13 mouse cellular contexts compared by ENCODE assay signal in genomic region chr10:69872892-69873291, GRCm38 (mm10).
DNase-seq lines count a peak whose midpoint lies in the region; ATAC-seq and TF ChIP-seq lines count a peak whose summit lies in the region.
"Had no signal": no experiment of that assay in that cellular context is flagged by ENCODE, and none has a peak within 500 bp of the region (broad histone marks: within the 10 kb centered on the region; RNA-seq: fewer than 3 reads in every experiment).

No protein-coding gene starts in this region.

- no peaks in the 10 kb centered on the region for H3K36me3 ChIP-seq in lung, embryonic 15.5 days
- H3K36me3 ChIP-seq in myocyte (ENCODE audit: control insufficient read depth, insufficient read depth), result no peaks in the 10 kb centered on the region
- H3K36me3 ChIP-seq in forebrain, embryonic 13.5 days (ENCODE audit: poor library complexity, severe bottlenecking), result peaks cover 28% of the 10 kb centered on the region

- peaks cover 2% of the 10 kb centered on the region; the same call in 1 of the 2 replicates for H3K4me1 ChIP-seq in lung, embryonic 15.5 days
- peaks cover 8% of the 10 kb centered on the region for H3K4me1 ChIP-seq in embryonic fibroblast, embryonic 13.5 days (ENCODE audit: control insufficient read depth, insufficient read depth, low read length)
- 0 out of 2 replicates have a peak, but pooled peaks cover 3% of the 10 kb centered on the region for H3K4me1 ChIP-seq in forebrain, embryonic 13.5 days

- no peak for TF ChIP-seq CTCF in embryonic fibroblast, embryonic 13.5 days (IDR thresholded peaks at IDR 0.05; ENCODE audit: borderline replicate concordance, insufficient read depth, low read length)

- H3K4me3 ChIP-seq in lung, embryonic 15.5 days, result no peak overlapping the region
- H3K4me3 ChIP-seq in embryonic fibroblast, embryonic 13.5 days (ENCODE audit: insufficient read depth, low read length), result no peak overlapping the region
- peak overlapping the region; percentile 2 for H3K4me3 ChIP-seq in myocyte
- no peak overlapping the region for H3K4me3 ChIP-seq in forebrain, embryonic 13.5 days
- H3K4me3 ChIP-seq: hindbrain, embryonic 13.5 days had no signal

- H3K27ac ChIP-seq in lung, embryonic 15.5 days, result peak overlapping the region; percentile 81
- peak overlapping the region; percentile 69 for H3K27ac ChIP-seq in embryonic fibroblast, embryonic 13.5 days (ENCODE audit: insufficient read depth, low read length)
- H3K27ac ChIP-seq in forebrain, embryonic 13.5 days, result no peak overlapping the region
- H3K27ac ChIP-seq: hindbrain, embryonic 13.5 days; liver, embryonic 14.5 days had no signal

- TF ChIP-seq POLR2A in embryonic fibroblast, embryonic 13.5 days (IDR thresholded peaks at IDR 0.05; ENCODE audit: low read depth, low read length), result no peak
- no peak for TF ChIP-seq POLR2A in myocyte (IDR thresholded peaks at IDR 0.05; ENCODE audit: insufficient read length, low read depth)

- no peak overlapping the region for H3ac ChIP-seq in myocyte (ENCODE audit: control insufficient read depth, insufficient read length)

- no peaks in the 10 kb centered on the region for H3K27me3 ChIP-seq in lung, embryonic 15.5 days
- no peaks in the 10 kb centered on the region for H3K27me3 ChIP-seq in myocyte (ENCODE audit: control insufficient read depth, insufficient read depth, insufficient read length)
- no peaks in the 10 kb centered on the region for H3K27me3 ChIP-seq in forebrain, embryonic 13.5 days
- H3K27me3 ChIP-seq: hindbrain, embryonic 13.5 days had no signal

- H3K9ac ChIP-seq in lung, embryonic 15.5 days, result no peak overlapping the region
- no peak overlapping the region for H3K9ac ChIP-seq in forebrain, embryonic 13.5 days
- H3K9ac ChIP-seq: hindbrain, embryonic 13.5 days; liver, embryonic 14.5 days had no signal

- WGBS in lung, embryonic 15.5 days, result 77% methylated on average over 5 of the region's 5 CpGs
- 85% methylated on average over 5 of the region's 5 CpGs for WGBS in forebrain, embryonic 13.5 days

- H3K79me2 ChIP-seq in myocyte (ENCODE audit: control insufficient read depth, insufficient read depth), result no peaks in the 10 kb centered on the region

- H3K9me3 ChIP-seq in lung, embryonic 15.5 days, result no peaks in the 10 kb centered on the region
- no peaks in the 10 kb centered on the region for H3K9me3 ChIP-seq in forebrain, embryonic 13.5 days (replicated peaks)
- H3K9me3 ChIP-seq: hindbrain, embryonic 13.5 days had no signal

- H3K4me2 ChIP-seq in lung, embryonic 15.5 days, result no peak overlapping the region
- H3K4me2 ChIP-seq in myocyte (ENCODE audit: low read depth), result peak overlapping the region; percentile 85
- H3K4me2 ChIP-seq in forebrain, embryonic 13.5 days, result no peak overlapping the region
- H3K4me2 ChIP-seq: hindbrain, embryonic 13.5 days had no signal

- no peak for ATAC-seq in lung, embryonic 15.5 days (ENCODE audit: borderline replicate concordance, extremely low read depth, low FRiP score, low TSS enrichment)
- ATAC-seq in forebrain, embryonic 13.5 days, result no peak
- ATAC-seq: activated CD4-positive, CD25-positive, alpha-beta regulatory T cell, adult 4 months had no signal

- DNase-seq in heart, adult 11 months, result peak; percentile 89
- DNase-seq in heart, postnatal 4 days, result no peak
- DNase-seq in lung, postnatal 10 days, result no peak
- no peak for DNase-seq in T-cell, adult 2 months (ENCODE audit: low spot score)
- DNase-seq: B cell, adult 2 months; kidney, adult 9 months had no signal

TF ChIP-seq in myocyte, 11 proteins besides CTCF, POLR2A, EP300 and RAD21:
- TF ChIP-seq E2F4 (IDR thresholded peaks at IDR 0.05; ENCODE audit: insufficient read depth) (no peak), REST (IDR thresholded peaks at IDR 0.05; ENCODE audit: insufficient read depth, insufficient read length) (no peak), USF1 (IDR thresholded peaks at IDR 0.05; ENCODE audit: low read depth) (no peak), TCF12 (IDR thresholded peaks at IDR 0.05; ENCODE audit: insufficient read depth, poor library complexity, severe bottlenecking) (no peak), MAX (IDR thresholded peaks at IDR 0.05; ENCODE audit: low read depth) (no peak), POLR2AphosphoS2 (IDR thresholded peaks at IDR 0.05; ENCODE audit: insufficient read length, low read depth) (no peak)
